Mouse (Mus musculus) cortical plate, adult 2 months (tissue): ENCODE results near the gene Cnih3.

Source experiments
- CTCF ChIP-seq: fragments of 200-500 bp; IDR thresholded peaks from 2 replicates; pipeline ENCODE4 v1.5.1; 2011; ENCODE audit warnings: mild to moderate bottlenecking, control low read depth, low read length; ENCODE audit not compliant: insufficient read depth; ENCODE audit errors: extremely low read depth
- POLR2A ChIP-seq: fragments of 200-500 bp; IDR thresholded peaks from 2 replicates; pipeline ENCODE4 v1.6.1; 2011; ENCODE audit warnings: mild to moderate bottlenecking, low read length, control low read depth; ENCODE audit not compliant: insufficient read depth; ENCODE audit errors: extremely low read depth

DNA sequence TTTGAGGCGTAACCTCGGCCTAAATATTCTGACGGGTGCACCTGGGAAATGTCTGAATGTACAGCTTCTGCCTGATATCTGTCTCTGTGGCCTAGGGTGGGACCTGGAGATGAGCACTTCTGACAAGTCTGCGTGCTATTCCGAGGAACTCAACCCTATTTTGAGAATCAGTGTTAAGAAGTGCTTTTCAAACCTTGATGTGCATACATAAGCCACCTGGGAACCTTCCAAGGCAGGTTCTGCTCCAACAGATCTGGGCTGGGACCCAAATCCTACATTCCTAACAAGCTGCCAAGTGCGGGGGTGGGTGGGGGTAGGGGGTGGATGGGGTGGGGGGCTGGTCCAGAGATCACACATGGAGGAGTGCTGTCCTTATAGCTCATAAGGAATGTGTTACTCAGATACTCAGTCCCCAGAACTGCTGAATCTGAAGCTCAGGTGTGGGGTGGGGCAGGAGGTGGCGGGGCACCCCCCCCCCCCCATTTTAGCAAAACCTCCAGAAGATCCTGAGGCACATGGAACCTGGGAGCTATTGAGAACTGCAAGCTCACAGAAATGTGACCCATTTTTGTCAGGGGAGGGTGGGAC is 89.3 kb downstream of the Cnih3 start:
- no peak for TF ChIP-seq CTCF
- TF ChIP-seq POLR2A: no peak
